ENCODE assay signal across 16 mouse cellular contexts in genomic region chr15:99606515-99606914, GRCm38 (mm10). TPM values are rescaled to one million over a fixed set of nuclear protein-coding genes. Genes with fewer than 3 reads are reported as not detected.
DNase-seq lines count a peak whose midpoint lies in the region; ATAC-seq and TF ChIP-seq lines count a peak whose summit lies in the region.
"Had no signal": no experiment of that assay in that cellular context is flagged by ENCODE, and none has a peak within 500 bp of the region (broad histone marks: within the 10 kb centered on the region; RNA-seq: fewer than 3 reads in every experiment).

No protein-coding gene starts in this region.

- H3K9me3 ChIP-seq in hindbrain, embryonic 11.5 days (ENCODE audit: control insufficient read depth, low read length) = no peaks in the 10 kb centered on the region
- no peaks in the 10 kb centered on the region for H3K9me3 ChIP-seq in hindbrain, embryonic 12.5 days (replicated peaks)
- no peaks in the 10 kb centered on the region for H3K9me3 ChIP-seq in stomach, postnatal 0 days (ENCODE audit: control insufficient read depth, low read length)

- H3K4me3 ChIP-seq in hindbrain, embryonic 11.5 days (ENCODE audit: low read depth, low read length) = no peak overlapping the region
- H3K4me3 ChIP-seq in hindbrain, embryonic 12.5 days = no peak overlapping the region
- H3K4me3 ChIP-seq in stomach, postnatal 0 days (ENCODE audit: low read depth, low read length) = no peak overlapping the region
- H3K4me3 ChIP-seq: megakaryocyte, embryonic 14.5 days had no signal

- H3K4me1 ChIP-seq in hindbrain, embryonic 11.5 days (replicated peaks; ENCODE audit: control insufficient read depth, insufficient read depth, low read length) = peaks cover 20% of the 10 kb centered on the region
- H3K4me1 ChIP-seq in hindbrain, embryonic 12.5 days = peaks cover 65% of the 10 kb centered on the region
- no peaks in the 10 kb centered on the region for H3K4me1 ChIP-seq in stomach, postnatal 0 days (replicated peaks; ENCODE audit: control insufficient read depth, insufficient read depth)
- H3K4me1 ChIP-seq: megakaryocyte, embryonic 14.5 days had no signal

- no peak for TF ChIP-seq EP300 in stomach, postnatal 0 days (optimal IDR thresholded peaks at IDR 0.05)

- WGBS in hindbrain, embryonic 11.5 days = 35% methylated on average over 5 of the region's 5 CpGs
- WGBS in hindbrain, embryonic 12.5 days = 28% methylated on average over 5 of the region's 5 CpGs
- 17% methylated on average over 5 of the region's 5 CpGs for WGBS in stomach, postnatal 0 days

- peak; percentile 17 for DNase-seq in hindbrain, embryonic 11.5 days (ENCODE audit: low spot score)
- peak; percentile 42 for DNase-seq in lung, postnatal 10 days
- no peak for DNase-seq in lung, postnatal 36 days
- DNase-seq in c-Kit-positive CD71-positive TER-119-positive erythroid progenitor cells, embryonic 14.5 days (ENCODE audit: low spot score) = peak; percentile 63
- no peak for DNase-seq in stomach, postnatal 0 days (ENCODE audit: low spot score)
- DNase-seq in Muller cell, postnatal 12 days (ENCODE audit: inconsistent ontology term) = no peak
- DNase-seq: gastrocnemius, postnatal 10 days; kidney, adult 8-10 months; retina, postnatal 1 day; thymus, postnatal 36 days had no signal

- ATAC-seq in hindbrain, embryonic 11.5 days (ENCODE audit: low FRiP score) = no peak
- no peak for ATAC-seq in hindbrain, embryonic 12.5 days (ENCODE audit: low FRiP score)
- ATAC-seq in megakaryocyte progenitor cell, adult 5-6 weeks (replicated peaks; ENCODE audit: poor library complexity) = peak; percentile 88
- ATAC-seq in stomach, postnatal 0 days (ENCODE audit: low FRiP score, low TSS enrichment) = no peak
- ATAC-seq: CD4-positive, CD25-positive, alpha-beta regulatory T cell, adult 4 months had no signal

- no peaks in the 10 kb centered on the region for H3K27me3 ChIP-seq in hindbrain, embryonic 11.5 days (ENCODE audit: control insufficient read depth, insufficient read depth, low read length)
- peaks cover 12% of the 10 kb centered on the region; the same call in 1 of the 2 replicates for H3K27me3 ChIP-seq in hindbrain, embryonic 12.5 days
- no peaks in the 10 kb centered on the region for H3K27me3 ChIP-seq in stomach, postnatal 0 days (ENCODE audit: control insufficient read depth, insufficient read depth, low read length)

- H3K27ac ChIP-seq in hindbrain, embryonic 11.5 days (ENCODE audit: low read depth, low read length) = no peak overlapping the region
- no peak overlapping the region for H3K27ac ChIP-seq in hindbrain, embryonic 12.5 days
- no peak overlapping the region for H3K27ac ChIP-seq in stomach, postnatal 0 days (replicated peaks)

- TF ChIP-seq CTCF in stomach, postnatal 0 days (IDR thresholded peaks at IDR 0.05; ENCODE audit: low read depth) = no peak

- H3K4me2 ChIP-seq in hindbrain, embryonic 11.5 days (replicated peaks; ENCODE audit: low read depth, low read length) = no peak overlapping the region
- H3K4me2 ChIP-seq in hindbrain, embryonic 12.5 days (replicated peaks) = no peak overlapping the region
- H3K4me2 ChIP-seq in stomach, postnatal 0 days (replicated peaks; ENCODE audit: low read depth) = no peak overlapping the region

- no peaks in the 10 kb centered on the region for H3K36me3 ChIP-seq in hindbrain, embryonic 11.5 days (ENCODE audit: control insufficient read depth, insufficient read depth, low read length)
- H3K36me3 ChIP-seq in hindbrain, embryonic 12.5 days = no peaks in the 10 kb centered on the region
- H3K36me3 ChIP-seq in stomach, postnatal 0 days (ENCODE audit: control insufficient read depth, insufficient read depth, low read length) = no peaks in the 10 kb centered on the region

- no peak overlapping the region for H3K9ac ChIP-seq in hindbrain, embryonic 11.5 days (ENCODE audit: low read depth, low read length)
- no peak overlapping the region for H3K9ac ChIP-seq in hindbrain, embryonic 12.5 days
- H3K9ac ChIP-seq in stomach, postnatal 0 days (ENCODE audit: low read length) = no peak overlapping the region

RNA-seq across cellular contexts. Expression of gene Aqp6, which starts 5.3 kb away (rescaled TPM):
- 1.0 and 1.7 TPM in 2 replicates for polyA plus RNA-seq in hindbrain, embryonic 11.5 days (2014; fragmentation: Nextera tagmentation; extraction: Ambion mirVana)
- polyA plus RNA-seq in hindbrain, embryonic 12.5 days (2016; fragmentation: Nextera tagmentation; extraction: Ambion mirVana) = 1.3 and 2.8 TPM in 2 replicates
- total RNA-seq in megakaryocyte progenitor cell, adult 5-6 weeks (2015) = not detected in 2 replicates
- total RNA-seq in megakaryocyte progenitor cell, adult 5-6 weeks (2017) = not detected in 2 replicates
- not detected in 2 replicates for polyA plus RNA-seq in stomach, postnatal 0 days (2015; fragmentation: Nextera tagmentation; extraction: Ambion mirVana)
- total RNA-seq: gastrocnemius, postnatal 10 days had no signal
- polyA plus RNA-seq: CD4-positive, CD25-positive, alpha-beta regulatory T cell, adult 4 months; heart, embryonic 16.5 days; stomach, embryonic 14.5 days had no signal

RNA-seq across cellular contexts. Expression of gene Aqp5, which starts 15.9 kb away (rescaled TPM):
- 0.28 and 0.36 TPM in 2 replicates for polyA plus RNA-seq in hindbrain, embryonic 11.5 days (2014; fragmentation: Nextera tagmentation; extraction: Ambion mirVana)
- polyA plus RNA-seq in hindbrain, embryonic 12.5 days (2016; fragmentation: Nextera tagmentation; extraction: Ambion mirVana) = 2.4 and 2.7 TPM in 2 replicates
- total RNA-seq in megakaryocyte progenitor cell, adult 5-6 weeks (2015) = not detected in 2 replicates
- total RNA-seq in megakaryocyte progenitor cell, adult 5-6 weeks (2017) = not detected in 2 replicates
- 0.72 and 1.9 TPM in 2 replicates for polyA plus RNA-seq in stomach, postnatal 0 days (2015; fragmentation: Nextera tagmentation; extraction: Ambion mirVana)
- polyA plus RNA-seq: CD4-positive, CD25-positive, alpha-beta regulatory T cell, adult 4 months had no signal

RNA-seq across cellular contexts. Expression of gene Aqp2, which starts 27.7 kb away (rescaled TPM):
- polyA plus RNA-seq in hindbrain, embryonic 11.5 days (2014; fragmentation: Nextera tagmentation; extraction: Ambion mirVana) = not detected in 2 replicates
- polyA plus RNA-seq in hindbrain, embryonic 12.5 days (2016; fragmentation: Nextera tagmentation; extraction: Ambion mirVana) = not detected in 2 replicates
- not detected in 2 replicates for total RNA-seq in megakaryocyte progenitor cell, adult 5-6 weeks (2015)
- not detected in 2 replicates for total RNA-seq in megakaryocyte progenitor cell, adult 5-6 weeks (2017)
- not detected in 2 replicates for polyA plus RNA-seq in stomach, postnatal 0 days (2015; fragmentation: Nextera tagmentation; extraction: Ambion mirVana)
- total RNA-seq: gastrocnemius, postnatal 10 days had no signal
- polyA plus RNA-seq: CD4-positive, CD25-positive, alpha-beta regulatory T cell, adult 4 months; stomach, embryonic 14.5 days had no signal

RNA-seq across cellular contexts. Expression of gene Racgap1, which starts 44.9 kb away (rescaled TPM):
- polyA plus RNA-seq in hindbrain, embryonic 11.5 days (2014; fragmentation: Nextera tagmentation; extraction: Ambion mirVana) = 161 and 202 TPM in 2 replicates
- 177 and 185 TPM in 2 replicates for polyA plus RNA-seq in hindbrain, embryonic 12.5 days (2016; fragmentation: Nextera tagmentation; extraction: Ambion mirVana)
- 61.7 and 69.9 TPM in 2 replicates for total RNA-seq in megakaryocyte progenitor cell, adult 5-6 weeks (2015)
- total RNA-seq in megakaryocyte progenitor cell, adult 5-6 weeks (2017) = 69.1 and 69.4 TPM in 2 replicates
- 29.8 and 35.9 TPM in 2 replicates for polyA plus RNA-seq in stomach, postnatal 0 days (2015; fragmentation: Nextera tagmentation; extraction: Ambion mirVana)

Comparison
In these comparisons a context has a peak if more than half of its experiments do, and no peak if none do; other contexts are left out.
1. DNase-seq: peak in hindbrain, embryonic 11.5 days (single experiment), lung, postnatal 10 days (single experiment) and c-Kit-positive CD71-positive TER-119-positive erythroid progenitor cells, embryonic 14.5 days (single experiment); none in lung, postnatal 36 days (single experiment), stomach, postnatal 0 days (single experiment) and Muller cell, postnatal 12 days (single experiment).